Mouse (Mus musculus) CH12.LX (cell line): ENCODE results near the gene Zbtb5.

Experiments
- CTCF ChIP-seq, 2 experiments: IDR thresholded peaks in 1 of 2; conservative IDR thresholded peaks in 1 of 2; 2 replicates each; pipeline ENCODE4 v1.5.1; 2011 to 2012; ENCODE audit warnings: low read depth in 2 of 2, low read length in 2 of 2, improper control_type of control experiment in 1 of 2, inconsistent platforms in 1 of 2, mild to moderate bottlenecking in 1 of 2, moderate library complexity in 1 of 2
- E2F4 ChIP-seq: IDR thresholded peaks from 2 replicates; pipeline ENCODE4 v1.6.1; 2011; ENCODE audit warnings: low read depth, low read length, improper control_type of control experiment; ENCODE audit not compliant: insufficient replicate concordance
- GABPA ChIP-seq: IDR thresholded peaks from 2 replicates; pipeline ENCODE4 v1.6.1; 2012; ENCODE audit warnings: low read depth, low read length, improper control_type of control experiment, inconsistent platforms; ENCODE audit not compliant: insufficient replicate concordance
- KAT2A ChIP-seq: IDR thresholded peaks from 2 replicates; pipeline ENCODE4 v1.6.1; 2012; ENCODE audit warnings: low read length, improper control_type of control experiment, inconsistent platforms; ENCODE audit not compliant: insufficient replicate concordance
- MAFK ChIP-seq: IDR thresholded peaks from 2 replicates; pipeline ENCODE4 v1.6.1; 2011; ENCODE audit warnings: low read length, improper control_type of control experiment; ENCODE audit not compliant: insufficient replicate concordance
- MAX ChIP-seq: IDR thresholded peaks from 2 replicates; pipeline ENCODE4 v1.6.1; 2011; ENCODE audit warnings: low read length, improper control_type of control experiment
- POLR2A ChIP-seq: IDR thresholded peaks from 2 replicates; pipeline ENCODE4 v1.6.1; 2011; ENCODE audit warnings: low read depth, mild to moderate bottlenecking, improper control_type of control experiment, low read length
- RCOR1 ChIP-seq: conservative IDR thresholded peaks from 2 replicates; pipeline ENCODE4 v1.6.1; 2012; ENCODE audit warnings: low read depth, mild to moderate bottlenecking, inconsistent platforms, low read length, improper control_type of control experiment
- USF2 ChIP-seq: conservative IDR thresholded peaks from 2 replicates; pipeline ENCODE4 v1.6.1; 2011; ENCODE audit warnings: low read depth, low read length, improper control_type of control experiment

DNA sequence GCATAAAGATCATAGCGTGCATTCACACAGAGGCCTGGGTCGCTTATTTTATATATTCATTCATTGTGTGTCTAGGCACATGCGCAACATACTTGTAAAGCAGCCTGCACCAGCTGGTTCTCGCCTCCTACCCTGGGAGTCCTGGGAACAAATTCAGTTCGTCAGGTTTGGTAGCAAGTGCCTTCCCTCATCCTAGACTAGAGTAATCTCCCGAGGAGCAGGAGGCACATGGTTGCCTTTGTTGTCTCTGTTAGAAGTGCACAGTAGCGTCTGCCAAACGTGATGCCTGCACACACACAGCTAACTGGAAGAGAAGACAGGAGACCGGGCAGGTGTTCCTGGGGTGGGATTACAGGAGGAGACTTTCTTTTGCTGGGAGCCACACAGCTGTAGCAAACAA lies 35.7 kb upstream of the Zbtb5 start:
- TF ChIP-seq MAX (no peak), USF2 (no peak), GABPA (no peak), KAT2A (no peak), POLR2A (no peak), CTCF (conservative IDR thresholded peaks at IDR 0.05 in 1 of 2, IDR thresholded peaks at IDR 0.05 in 1 of 2; ENCODE audit: low read depth in 2 of 2, low read length in 2 of 2) (no peak), E2F4 (no peak), MAFK (no peak), RCOR1 (no peak)
